Mouse (Mus musculus) liver, postnatal 0 days (tissue): ENCODE measurements around the gene Cyp2d22. TPM values are rescaled to one million over a fixed set of nuclear protein-coding genes. Genes with fewer than 3 reads are reported as not detected.
A peak's percentile ranks its signal among the peaks of the same experiment; 100 is the strongest.

Experiments used
- ATAC-seq: fragments of 200-750 bp; cut with Nextera tagmentation; 2 replicates; pipeline ENCODE4 v1.8.0; 2017; ENCODE audit warnings: mild to moderate bottlenecking, moderate library complexity
- DNase-seq: peaks from one replicate; pipeline ENCODE4 v3.0.0-alpha.2; 2016
- H3K27ac ChIP-seq: fragments of 300-500 bp; sonication (generic); 2 replicates; pipeline ENCODE4 v1.5.1; 2014; ENCODE audit warnings: antibody characterized with exemption, moderate library complexity, mild to moderate bottlenecking, low read depth
- H3K27me3 ChIP-seq: fragments of 300-500 bp; sonication (generic); 2 replicates; pipeline ENCODE4 v1.6.1; 2014; ENCODE audit warnings: low read length, control low read depth, mixed read lengths; ENCODE audit not compliant: insufficient read depth
- H3K36me3 ChIP-seq: fragments of 300-500 bp; sonication (generic); replicated peaks from 2 replicates; pipeline ENCODE4 v1.6.1; 2014; ENCODE audit warnings: mild to moderate bottlenecking, control low read depth, low read length, moderate library complexity, mixed read lengths; ENCODE audit not compliant: insufficient read depth
- H3K4me1 ChIP-seq: fragments of 300-500 bp; sonication (generic); 2 replicates; pipeline ENCODE4 v1.6.1; 2014; ENCODE audit warnings: antibody characterized with exemption, mild to moderate bottlenecking, control low read depth; ENCODE audit not compliant: insufficient read depth
- H3K4me2 ChIP-seq: fragments of 300-500 bp; sonication (generic); 2 replicates; pipeline ENCODE4 v1.6.1; 2014; ENCODE audit warnings: low read depth, mild to moderate bottlenecking, low read length, moderate library complexity, mixed read lengths
- H3K4me3 ChIP-seq: fragments of 300-500 bp; sonication (generic); 2 replicates; pipeline ENCODE4 v1.5.1; 2014; ENCODE audit warnings: low read depth, low read length
- H3K9ac ChIP-seq: fragments of 300-500 bp; sonication (generic); replicated peaks from 2 replicates; pipeline ENCODE4 v1.6.1; 2014; ENCODE audit warnings: mild to moderate bottlenecking, moderate library complexity
- H3K9me3 ChIP-seq: fragments of 300-500 bp; sonication (generic); 2 replicates; pipeline ENCODE4 v1.6.1; 2016; ENCODE audit warnings: mild to moderate bottlenecking, control low read depth, low read length, mixed read lengths
- CTCF ChIP-seq: sonication (generic); IDR thresholded peaks from 2 replicates; pipeline ENCODE4 v1.5.1; 2016; ENCODE audit warnings: antibody characterized with exemption, low read depth
- EP300 ChIP-seq: IDR thresholded peaks from 2 replicates; pipeline ENCODE4 v1.6.1; 2016; ENCODE audit warnings: antibody characterized with exemption, low read depth, mild to moderate bottlenecking
- WGBS: fragments of 180-500 bp; shearing (Covaris S2); extraction: QIAGEN DNeasy Blood & Tissue Kit; methylation state at CpG from one replicate; pipeline ENCODE4 v1.1.7; 2014; ENCODE audit not compliant: insufficient replicate concordance; 5-methylcytosine and 5-hydroxymethylcytosine counted together
- polyA plus RNA-seq: library from polyadenylated mRNA; unstranded; fragments of >200 nt; fragmentation: Nextera tagmentation; extraction: Ambion mirVana; gene quantifications from 2 replicates; pipeline ENCODE4 v1.2.1, GENCODE M21; 2015

Gene Cyp2d22
- polyA plus RNA-seq, 1 experiment from 2014 or later = 44.9 TPM

GRCm38 (mm10) chr15:82346580-82347302, 33.3 kb downstream of the Cyp2d22 start:
- H3K9ac ChIP-seq = peak overlapping the region; percentile 81
- no peaks in the 10 kb centered on the region for H3K27me3 ChIP-seq
- H3K4me1 ChIP-seq = peaks cover 71% of the 10 kb centered on the region
- 30% methylated on average over 14 of the region's 14 CpGs for WGBS
- no peak for DNase-seq
- peak overlapping the region; percentile 91 for H3K4me2 ChIP-seq
- TF ChIP-seq CTCF (peak; percentile 36), EP300 (no peak)
- H3K9me3 ChIP-seq = no peaks in the 10 kb centered on the region
- peaks cover 44% of the 10 kb centered on the region for H3K36me3 ChIP-seq
- peak overlapping the region; percentile 92 for H3K27ac ChIP-seq
- H3K4me3 ChIP-seq = peak overlapping the region; percentile 73
- no peak for ATAC-seq

- peaks cover 41% of the 10 kb centered on the region for H3K36me3 ChIP-seq
Observed at GRCm38 (mm10) chr15:82345820-82346470, 34.1 kb downstream of the Cyp2d22 start.

GRCm38 (mm10) chr15:82344971-82345370, 35.1 kb downstream of the Cyp2d22 start:
- Histone ChIP-seq H3K9ac (peak overlapping the region; percentile 43), H3K4me3 (0 out of 2 replicates have a peak overlapping the region, but pooled peaks have one; percentile 0), H3K27ac (peak overlapping the region; percentile 99), H3K9me3 (no peaks in the 10 kb centered on the region), H3K27me3 (no peaks in the 10 kb centered on the region), H3K36me3 (peaks cover 32% of the 10 kb centered on the region), H3K4me2 (peak overlapping the region; percentile 76), H3K4me1 (peaks cover 75% of the 10 kb centered on the region)
- ATAC-seq (no peak), DNase-seq (no peak)
- 61% methylated on average over 6 of the region's 6 CpGs for WGBS
- TF ChIP-seq EP300 (no peak), CTCF (no peak)

More at GRCm38 (mm10) chr15:82345820-82346470, 34.1 kb downstream of the Cyp2d22 start:
- TF ChIP-seq CTCF (no peak), EP300 (peak; percentile 35; the same call in 1 of the 2 replicates)
- DNase-seq = peak; percentile 99
- Histone ChIP-seq H3K27ac (peak overlapping the region; percentile 92), H3K9ac (peak overlapping the region; percentile 81), H3K9me3 (no peaks in the 10 kb centered on the region), H3K27me3 (no peaks in the 10 kb centered on the region), H3K4me1 (peaks cover 69% of the 10 kb centered on the region), H3K4me3 (peak overlapping the region; percentile 73), H3K4me2 (peak overlapping the region; percentile 91)
- under 1% methylated on average over 50 of the region's 51 CpGs for WGBS
- ATAC-seq = peak; percentile 89

- Histone ChIP-seq H3K4me1 (peaks cover 83% of the 10 kb centered on the region), H3K27me3 (no peaks in the 10 kb centered on the region), H3K36me3 (peaks cover 19% of the 10 kb centered on the region), H3K9ac (peak overlapping the region; percentile 81), H3K4me3 (peak overlapping the region; percentile 9; the same call in 1 of the 2 replicates), H3K27ac (peak overlapping the region; percentile 99), H3K4me2 (peak overlapping the region; percentile 76), H3K9me3 (no peaks in the 10 kb centered on the region)
- TF ChIP-seq EP300 (no peak), CTCF (no peak)
- ATAC-seq = no peak
- peak; percentile 37 for DNase-seq
- WGBS = 78% methylated on average over 27 of the region's 27 CpGs
Observed at GRCm38 (mm10) chr15:82343368-82344287, 36.4 kb downstream of the Cyp2d22 start.

- Histone ChIP-seq H3K9me3 (no peaks in the 10 kb centered on the region), H3K4me2 (peak overlapping the region; percentile 76), H3K27me3 (no peaks in the 10 kb centered on the region), H3K9ac (peak overlapping the region; percentile 81), H3K4me1 (peaks cover 78% of the 10 kb centered on the region), H3K36me3 (peaks cover 11% of the 10 kb centered on the region), H3K27ac (peak overlapping the region; percentile 99), H3K4me3 (peak overlapping the region; percentile 59)
- ATAC-seq (no peak), DNase-seq (no peak)
- TF ChIP-seq EP300 (no peak), CTCF (no peak)
- WGBS = 57% methylated on average over 5 of the region's 5 CpGs
Observed at GRCm38 (mm10) chr15:82342543-82342935, 37.5 kb downstream of the Cyp2d22 start.
